8 mouse cellular contexts compared by ENCODE assay signal in the genomic region with DNA sequence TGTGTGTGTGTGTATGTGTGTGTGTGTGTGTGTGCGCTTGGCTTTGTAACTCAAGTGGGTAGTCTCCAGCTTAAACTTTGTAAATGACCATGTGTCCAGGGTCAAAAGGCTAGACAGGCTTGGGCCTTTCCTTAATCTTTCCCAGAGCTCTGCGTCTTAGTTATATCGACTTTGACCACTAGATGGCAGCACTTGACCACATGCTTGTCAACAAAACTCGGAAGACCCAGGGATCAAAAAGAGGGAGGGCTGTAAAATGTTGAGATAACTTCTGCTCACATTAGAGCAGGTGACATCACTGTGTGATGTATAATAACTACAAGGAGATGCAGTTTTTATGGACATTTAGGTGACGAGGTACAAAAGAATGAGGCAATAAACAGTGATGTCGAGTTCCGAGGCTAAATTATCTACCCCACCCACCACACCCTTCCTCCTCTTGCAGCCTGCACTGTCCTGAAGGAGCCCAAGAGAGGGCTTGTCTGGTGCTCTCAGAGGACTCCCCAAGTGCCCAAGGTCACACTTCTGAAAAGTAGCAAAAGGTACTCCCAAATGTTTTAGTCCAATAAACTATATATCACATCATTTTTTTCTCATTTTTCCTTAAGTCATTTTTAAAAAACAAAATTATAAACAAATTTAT. TPM values are rescaled to one million over a fixed set of nuclear protein-coding genes. Genes with fewer than 3 reads are reported as not detected.
DNase-seq lines count a peak whose midpoint lies in the region; ATAC-seq and TF ChIP-seq lines count a peak whose summit lies in the region.

No protein-coding gene starts in this region.

- ATAC-seq in forebrain, embryonic 15.5 days (replicated peaks): peak; percentile 75
- peak; percentile 56 for ATAC-seq in hindbrain, embryonic 11.5 days (ENCODE audit: low FRiP score)
- ATAC-seq in lung, embryonic 16.5 days (ENCODE audit: low read depth): 0 out of 2 replicates have a peak, but pooled peaks have one; percentile 15

- no peak overlapping the region for H3K4me2 ChIP-seq in forebrain, embryonic 15.5 days (replicated peaks)
- H3K4me2 ChIP-seq in hindbrain, embryonic 11.5 days (replicated peaks; ENCODE audit: low read depth, low read length): no peak overlapping the region
- no peak overlapping the region for H3K4me2 ChIP-seq in lung, embryonic 16.5 days (ENCODE audit: low read depth, low read length)

- TF ChIP-seq CTCF in layer of hippocampus, adult 2 months (conservative IDR thresholded peaks at IDR 0.05): peak; percentile 86

- no peaks in the 10 kb centered on the region for H3K9me3 ChIP-seq in forebrain, embryonic 15.5 days
- H3K9me3 ChIP-seq in hindbrain, embryonic 11.5 days (ENCODE audit: control insufficient read depth, low read length): no peaks in the 10 kb centered on the region
- no peaks in the 10 kb centered on the region for H3K9me3 ChIP-seq in lung, embryonic 16.5 days (ENCODE audit: control insufficient read depth, low read length)

- H3K4me1 ChIP-seq in forebrain, embryonic 15.5 days: no peaks in the 10 kb centered on the region
- no peaks in the 10 kb centered on the region for H3K4me1 ChIP-seq in hindbrain, embryonic 11.5 days (replicated peaks; ENCODE audit: control insufficient read depth, insufficient read depth, low read length)
- H3K4me1 ChIP-seq in lung, embryonic 16.5 days (replicated peaks; ENCODE audit: control insufficient read depth, insufficient read depth, low read length): 0 out of 2 replicates have a peak, but pooled peaks cover 5% of the 10 kb centered on the region

- peak; percentile 75 for DNase-seq in MN1 (ENCODE audit: low spot score)
- peak; percentile 52 for DNase-seq in c-Kit-positive CD71-positive TER-119-positive erythroid progenitor cells, embryonic 14.5 days (ENCODE audit: low spot score)
- peak; percentile 89 for DNase-seq in hindbrain, embryonic 11.5 days (ENCODE audit: low spot score)
- DNase-seq in layer of hippocampus, adult 2 months (ENCODE audit: low spot score in 2 of 2): peak; percentile 57 to 78
- DNase-seq in retina, embryonic 14.5 days (ENCODE audit: low spot score): peak; percentile 90
- DNase-seq in yolk sac, embryonic 10.5 days (ENCODE audit: low spot score): peak; percentile 63

- H3K27me3 ChIP-seq in forebrain, embryonic 15.5 days: no peaks in the 10 kb centered on the region
- no peaks in the 10 kb centered on the region for H3K27me3 ChIP-seq in hindbrain, embryonic 11.5 days (ENCODE audit: control insufficient read depth, insufficient read depth, low read length)
- no peaks in the 10 kb centered on the region for H3K27me3 ChIP-seq in lung, embryonic 16.5 days (ENCODE audit: control insufficient read depth, insufficient read depth, low read depth, low read length)

- no peak overlapping the region for H3K9ac ChIP-seq in forebrain, embryonic 15.5 days (replicated peaks)
- no peak overlapping the region for H3K9ac ChIP-seq in hindbrain, embryonic 11.5 days (ENCODE audit: low read depth, low read length)
- no peak overlapping the region for H3K9ac ChIP-seq in lung, embryonic 16.5 days (ENCODE audit: low read length)

- H3K27ac ChIP-seq in forebrain, embryonic 15.5 days (replicated peaks): no peak overlapping the region
- no peak overlapping the region for H3K27ac ChIP-seq in hindbrain, embryonic 11.5 days (ENCODE audit: low read depth, low read length)
- no peak overlapping the region for H3K27ac ChIP-seq in layer of hippocampus, adult 2 months
- H3K27ac ChIP-seq in lung, embryonic 16.5 days (ENCODE audit: low read length): no peak overlapping the region

- no peak overlapping the region for H3K4me3 ChIP-seq in forebrain, embryonic 15.5 days
- H3K4me3 ChIP-seq in hindbrain, embryonic 11.5 days (ENCODE audit: low read depth, low read length): no peak overlapping the region
- H3K4me3 ChIP-seq in layer of hippocampus, adult 2 months: no peak overlapping the region
- H3K4me3 ChIP-seq in lung, embryonic 16.5 days (ENCODE audit: low read length): no peak overlapping the region

- whole genome bisulfite sequencing in forebrain, embryonic 15.5 days: 21% methylated on average over 7 of the region's 7 CpGs
- 14% methylated on average over 7 of the region's 7 CpGs for WGBS in hindbrain, embryonic 11.5 days
- 12% methylated on average over 7 of the region's 7 CpGs for WGBS in lung, embryonic 16.5 days

- H3K36me3 ChIP-seq in forebrain, embryonic 15.5 days: no peaks in the 10 kb centered on the region
- no peaks in the 10 kb centered on the region for H3K36me3 ChIP-seq in hindbrain, embryonic 11.5 days (ENCODE audit: control insufficient read depth, insufficient read depth, low read length)
- no peaks in the 10 kb centered on the region for H3K36me3 ChIP-seq in lung, embryonic 16.5 days (ENCODE audit: control insufficient read depth, insufficient read depth, low read length)

RNA-seq across cellular contexts. Expression of gene Onecut1, which starts 43.3 kb away (rescaled TPM):
- 0.47 and 1.3 TPM in 2 replicates for polyA plus RNA-seq in forebrain, embryonic 15.5 days (2015; fragmentation: Nextera tagmentation; extraction: Ambion mirVana)
- polyA plus RNA-seq in hindbrain, embryonic 11.5 days (2014; fragmentation: Nextera tagmentation; extraction: Ambion mirVana): 10.0 and 12.7 TPM in 2 replicates
- total RNA-seq in layer of hippocampus, adult 2 months (2021): 1 to 10 TPM in 1 of 2 experiments, under 1 TPM in 1; 0.92 to 1.3 TPM
- polyA plus RNA-seq in lung, embryonic 16.5 days (2015; fragmentation: Nextera tagmentation; extraction: Ambion mirVana): 0.05 TPM in 1 of 2 replicates, not detected in the other

RNA-seq across cellular contexts. Expression of gene Fam214a, which starts 47.7 kb away (rescaled TPM):
- polyA plus RNA-seq in forebrain, embryonic 15.5 days (2015; fragmentation: Nextera tagmentation; extraction: Ambion mirVana): 28.9 and 29.8 TPM in 2 replicates
- polyA plus RNA-seq in hindbrain, embryonic 11.5 days (2014; fragmentation: Nextera tagmentation; extraction: Ambion mirVana): 17.9 and 18.7 TPM in 2 replicates
- 10 to 100 TPM; 47.5 to 52.1 TPM for total RNA-seq in layer of hippocampus, adult 2 months (2021)
- 11.5 and 12.1 TPM in 2 replicates for polyA plus RNA-seq in lung, embryonic 16.5 days (2015; fragmentation: Nextera tagmentation; extraction: Ambion mirVana)

Comparison
In these comparisons a context has a peak if more than half of its experiments do, and no peak if none do; other contexts are left out.
1. ATAC-seq: peak in every context shown above with its lines; median percentile 75 in forebrain, embryonic 15.5 days; 56 in hindbrain, embryonic 11.5 days; 15 in lung, embryonic 16.5 days.